Mouse (Mus musculus) kidney, adult 11 months (tissue): ENCODE data around the gene Grhl3.

Experiments used
- DNase-seq: peaks from one replicate; pipeline ENCODE4 v3.0.0; 2022

Grhl3 gene

DNA sequence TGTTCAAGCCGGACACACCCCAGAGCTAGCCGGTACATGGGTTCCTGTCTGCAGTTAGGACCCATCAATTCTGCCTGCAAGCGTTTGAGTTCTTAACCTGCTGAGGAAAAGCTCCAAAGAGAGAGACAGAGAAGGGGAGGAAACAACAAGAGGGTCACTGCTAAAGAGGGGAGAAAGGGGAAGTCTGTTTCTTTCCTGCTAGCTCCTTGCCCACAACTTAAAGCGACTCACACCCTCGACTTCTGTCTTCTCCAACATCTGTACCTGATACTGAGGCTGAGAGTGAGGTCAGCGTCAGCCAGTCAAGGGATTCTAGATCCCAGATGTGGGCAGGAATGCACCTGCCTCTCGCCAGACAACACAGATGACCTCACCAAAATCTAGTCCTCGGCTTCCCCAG is 1.2 kb downstream of the Grhl3 start:
- DNase-seq, result no peak

DNA sequence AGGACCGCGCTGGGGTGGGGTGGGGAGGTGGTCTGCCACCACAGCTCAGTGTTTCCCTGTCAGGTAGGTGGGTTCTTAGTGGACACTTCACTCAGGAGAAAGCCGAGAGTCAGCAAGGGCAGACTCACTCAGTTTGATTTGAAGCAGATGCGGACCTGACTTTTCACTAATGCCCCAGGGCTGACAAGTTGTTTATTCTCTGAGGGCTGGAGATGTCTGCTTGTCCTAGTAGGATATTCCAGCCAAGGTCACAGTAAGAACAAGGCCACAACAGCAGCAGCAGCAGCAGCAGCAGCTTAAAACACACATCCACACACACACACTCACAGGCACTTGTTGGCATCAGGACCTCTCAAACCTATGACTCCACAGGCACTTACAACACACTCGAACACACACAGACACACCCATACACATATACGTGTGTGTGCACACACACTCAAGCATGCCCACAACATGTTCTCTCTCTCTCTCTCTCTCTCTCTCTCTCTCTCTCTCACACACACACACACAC is 2.3 kb downstream of the Grhl3 start:
- DNase-seq, result no peak

DNA sequence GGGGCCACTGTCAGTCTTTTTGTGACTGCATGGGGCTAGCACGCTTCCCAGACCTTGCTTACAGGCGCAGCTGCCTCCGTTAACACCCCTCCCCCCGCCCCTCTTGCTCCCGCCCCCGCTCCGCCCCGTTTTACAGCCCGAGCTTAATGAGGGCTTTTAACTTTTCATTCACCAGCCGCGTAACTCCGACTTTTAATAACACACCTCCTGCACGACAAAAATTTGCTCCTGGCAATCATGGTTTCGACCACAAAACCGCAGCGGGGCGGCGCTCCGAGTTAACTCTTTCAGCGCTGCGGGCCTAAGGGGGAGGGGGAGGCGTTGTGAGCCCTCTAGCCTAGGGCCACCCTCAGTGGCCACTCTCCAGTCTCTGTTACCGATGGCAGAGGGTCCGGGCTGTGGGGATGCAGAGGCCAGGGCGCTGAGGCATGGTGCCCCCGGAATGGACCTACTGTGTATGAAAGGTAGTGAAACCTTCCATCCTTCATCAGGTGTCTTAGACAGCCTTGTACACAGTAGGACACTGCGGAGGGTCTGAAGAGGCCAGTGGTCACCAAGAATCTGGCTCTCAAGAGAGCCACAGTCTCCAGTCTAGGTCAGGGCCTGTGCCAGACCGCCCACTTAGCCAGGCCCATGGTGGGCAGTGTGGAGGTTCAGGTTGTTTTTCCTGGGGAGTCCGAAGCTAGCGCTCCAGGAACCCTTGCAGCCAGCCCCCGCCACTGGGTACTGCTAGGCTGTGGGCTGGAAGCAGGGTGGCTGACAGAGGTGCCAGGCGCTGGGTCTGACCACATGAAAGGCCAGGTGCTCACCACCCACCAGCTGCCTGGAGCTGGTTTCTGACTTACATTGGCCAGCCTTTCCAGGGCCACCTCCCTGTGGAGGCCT is 3.0 kb downstream of the Grhl3 start:
- DNase-seq, result peak; percentile 43

DNA sequence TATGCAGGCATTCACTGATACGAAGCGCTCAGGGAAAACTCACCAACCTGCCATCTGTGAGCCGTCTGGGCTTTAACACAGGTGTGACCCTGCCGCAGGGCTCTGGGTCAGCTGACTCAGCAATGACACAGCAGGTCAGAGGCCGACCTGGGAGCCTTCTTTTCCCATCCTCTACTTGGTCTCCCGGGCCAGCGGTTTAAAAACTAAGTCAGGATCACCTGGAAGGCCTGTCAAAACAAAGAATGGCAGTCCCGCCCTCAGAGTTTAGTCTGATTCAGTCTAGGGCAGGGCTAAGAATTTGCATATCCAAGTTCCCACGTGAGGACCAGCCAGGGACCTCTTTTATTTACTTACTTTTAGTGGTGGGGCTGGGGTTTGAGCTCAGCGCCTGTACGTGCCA is 4.2 kb downstream of the Grhl3 start:
- peak; percentile 37 for DNase-seq

DNA sequence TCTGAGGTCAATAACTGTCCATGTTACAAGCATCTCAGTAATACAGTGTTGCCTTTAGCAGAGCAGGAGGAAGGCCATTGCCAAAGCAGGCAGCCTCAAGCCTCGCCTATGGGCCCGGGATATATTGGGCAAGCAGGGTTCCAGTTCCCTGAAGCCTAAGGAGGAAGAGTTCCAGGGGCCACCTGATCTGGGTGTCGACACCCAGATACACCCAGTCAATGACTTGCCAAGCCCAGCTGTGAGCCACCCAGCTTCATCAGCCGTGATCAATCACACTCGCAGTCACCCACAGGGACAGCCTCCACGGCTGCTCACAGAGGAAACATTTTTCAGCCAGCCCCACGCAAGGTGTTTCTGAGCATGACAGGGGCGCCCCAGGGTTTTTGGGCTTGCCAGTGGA is 5.9 kb downstream of the Grhl3 start:
- DNase-seq, result no peak

DNA sequence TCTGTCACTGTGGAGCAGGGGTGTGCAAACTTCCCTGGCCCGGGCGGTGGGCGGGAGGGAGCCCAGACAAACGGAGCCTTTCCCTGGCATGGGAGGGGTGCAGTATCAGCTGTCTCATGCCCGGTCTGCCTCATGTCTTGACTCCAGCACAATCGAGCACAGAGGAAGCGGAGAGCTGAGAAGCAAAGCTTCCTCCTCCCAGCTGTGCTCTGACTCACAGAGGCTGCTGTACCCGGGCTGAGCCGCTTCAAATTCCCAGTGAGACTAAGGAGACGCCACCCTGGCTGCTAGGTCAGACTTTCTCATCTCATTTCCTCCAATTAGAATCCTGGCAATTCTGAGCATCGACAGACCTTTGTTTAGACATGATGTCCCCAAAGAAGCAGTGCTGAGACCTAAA is 6.4 kb downstream of the Grhl3 start:
- no peak for DNase-seq

DNA sequence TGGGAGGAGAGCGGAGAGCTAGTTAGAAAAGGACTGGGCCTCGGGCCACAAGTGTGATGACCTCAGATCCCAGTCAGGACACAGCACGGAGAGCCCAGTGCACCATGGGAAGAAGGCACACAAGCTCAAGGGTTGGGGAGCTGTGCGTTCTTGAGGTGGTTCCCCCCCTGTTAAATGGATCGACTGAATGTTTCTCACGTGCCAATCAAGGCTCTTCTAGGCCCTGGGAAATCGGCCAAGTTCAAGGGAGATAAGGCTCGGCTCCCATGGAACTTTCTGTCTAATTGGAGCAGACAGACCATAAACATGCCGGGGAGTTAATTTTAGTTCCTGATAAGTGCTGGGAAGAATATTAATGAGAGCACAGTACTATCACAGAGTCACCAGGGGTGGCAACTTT is 8.0 kb downstream of the Grhl3 start:
- peak; percentile 48 for DNase-seq

DNA sequence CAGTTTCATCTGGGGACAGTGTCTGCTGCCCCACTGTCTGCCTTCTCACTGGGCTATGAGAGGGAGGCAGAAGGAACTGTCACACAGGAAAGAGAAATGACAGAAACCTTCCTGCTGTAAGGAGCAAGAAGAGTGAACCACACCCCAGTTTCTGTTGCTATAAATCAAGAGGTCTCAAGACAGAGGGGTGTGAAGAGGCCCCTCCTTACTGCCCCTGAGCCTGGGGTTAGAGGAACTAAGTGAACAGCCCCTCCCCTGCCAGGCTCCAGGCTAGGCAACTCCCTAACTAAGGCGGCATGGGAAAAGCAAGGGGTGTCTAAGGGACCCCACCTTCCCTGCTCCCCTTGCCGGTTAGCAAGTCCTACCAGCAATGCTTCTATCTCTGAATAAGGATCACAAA is 9.6 kb downstream of the Grhl3 start:
- peak; percentile 1 for DNase-seq

DNA sequence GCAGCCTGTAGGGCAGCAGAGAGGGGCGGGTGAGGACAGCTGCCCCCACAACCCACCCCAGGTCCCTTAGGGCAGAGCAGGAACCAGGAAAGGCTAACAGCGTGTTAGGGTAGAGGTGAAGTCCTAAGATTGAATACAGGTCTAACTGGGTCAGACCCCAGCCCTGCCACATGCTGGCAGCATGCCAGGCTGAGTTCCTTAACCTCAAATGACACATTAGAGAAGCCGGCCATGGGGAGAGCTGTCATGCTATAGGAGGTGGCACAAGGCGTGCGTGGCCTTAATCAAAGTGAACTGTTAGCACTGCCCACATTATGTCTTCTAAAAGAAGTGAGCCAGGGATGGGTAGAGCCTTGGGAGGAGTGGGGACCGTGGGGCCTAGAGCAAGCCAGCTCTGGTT is 24.1 kb downstream of the Grhl3 start:
- DNase-seq, result no peak

DNA sequence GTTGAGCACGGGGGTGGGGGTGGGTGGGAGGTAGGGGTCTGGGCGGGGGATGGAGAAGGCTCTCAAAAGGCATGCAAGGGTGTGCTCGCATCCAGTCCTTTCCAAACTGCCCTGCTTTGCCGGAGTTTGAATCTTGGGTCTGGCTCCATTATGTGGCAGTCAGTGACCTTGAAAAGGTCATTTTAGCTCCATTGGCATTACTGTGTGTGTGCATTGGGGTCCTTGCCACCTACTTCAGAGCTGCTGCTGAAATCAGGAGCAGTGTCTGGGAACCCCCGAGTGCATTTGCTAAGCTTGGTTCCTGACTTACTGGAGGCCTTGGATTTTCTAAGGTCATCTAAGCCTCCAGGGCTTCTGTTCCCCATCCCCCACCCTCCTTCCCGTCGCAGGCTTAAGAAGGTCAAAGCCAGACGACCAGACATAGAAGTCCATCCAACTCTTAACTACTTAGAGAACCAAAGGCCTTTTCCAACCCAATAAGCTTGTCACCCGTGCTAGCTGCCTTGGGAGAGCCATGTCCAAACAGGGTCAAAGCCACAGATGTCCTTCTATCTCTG is 24.8 kb downstream of the Grhl3 start:
- peak; percentile 31 for DNase-seq

DNA sequence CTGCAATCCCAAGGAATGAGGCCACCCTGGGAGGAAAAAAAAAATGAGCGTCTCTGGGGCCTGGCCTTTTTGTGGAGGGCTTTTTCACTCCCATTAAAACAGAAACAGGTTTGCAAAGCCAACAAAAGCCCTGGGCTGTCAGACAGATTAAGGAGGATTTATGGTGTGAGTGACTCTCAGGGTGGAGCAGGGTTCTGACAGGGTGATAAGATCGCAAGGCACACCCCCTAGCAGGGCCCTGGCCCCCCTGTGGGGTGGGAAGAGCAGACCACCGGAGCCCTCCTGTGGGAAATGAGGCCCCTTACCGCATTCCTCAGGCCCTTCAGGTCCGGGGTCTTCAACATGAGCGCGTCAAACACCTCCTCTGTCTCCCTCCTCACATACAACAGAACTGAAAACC is 25.3 kb downstream of the Grhl3 start:
- DNase-seq, result no peak

DNA sequence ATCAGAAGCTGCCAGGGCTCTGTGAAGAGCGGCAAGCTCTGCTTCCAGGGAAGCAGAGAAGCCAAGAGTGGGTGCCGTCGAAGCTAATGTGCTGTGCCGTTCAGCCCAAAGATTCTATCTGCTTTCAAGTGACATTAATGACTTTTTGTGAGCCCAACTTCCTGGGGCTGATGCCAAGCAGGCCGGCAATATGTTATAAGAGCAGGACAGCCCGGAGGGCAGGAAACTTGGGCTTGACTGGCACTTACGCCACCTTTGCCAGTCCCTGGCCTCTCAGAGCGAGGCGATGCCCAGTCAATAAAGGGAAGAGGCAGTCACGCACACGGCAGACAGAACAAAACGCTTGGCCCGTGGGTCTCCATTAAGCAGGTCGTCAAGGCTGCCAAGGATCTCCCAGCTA is 25.9 kb downstream of the Grhl3 start:
- DNase-seq, result no peak

DNA sequence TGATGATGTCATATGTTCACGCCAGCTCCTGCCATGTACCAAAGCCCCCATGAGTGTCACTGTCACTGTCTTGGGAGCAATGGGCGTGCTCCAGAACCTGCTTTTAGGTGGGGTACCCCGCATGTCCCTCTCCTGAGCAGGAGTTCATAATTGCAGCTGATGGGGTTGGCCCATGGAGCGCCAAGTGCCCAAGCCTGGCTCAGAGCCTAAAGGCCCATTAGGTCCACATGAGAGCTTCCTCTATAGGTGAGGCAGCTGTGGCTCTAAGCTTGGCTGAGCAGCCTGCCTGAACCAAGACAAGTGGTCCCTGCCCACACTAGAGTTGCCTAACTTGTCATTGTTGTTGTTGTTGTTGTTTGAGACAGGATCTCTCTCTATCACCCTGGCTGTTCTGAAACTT is 26.6 kb downstream of the Grhl3 start:
- DNase-seq, result no peak

DNA sequence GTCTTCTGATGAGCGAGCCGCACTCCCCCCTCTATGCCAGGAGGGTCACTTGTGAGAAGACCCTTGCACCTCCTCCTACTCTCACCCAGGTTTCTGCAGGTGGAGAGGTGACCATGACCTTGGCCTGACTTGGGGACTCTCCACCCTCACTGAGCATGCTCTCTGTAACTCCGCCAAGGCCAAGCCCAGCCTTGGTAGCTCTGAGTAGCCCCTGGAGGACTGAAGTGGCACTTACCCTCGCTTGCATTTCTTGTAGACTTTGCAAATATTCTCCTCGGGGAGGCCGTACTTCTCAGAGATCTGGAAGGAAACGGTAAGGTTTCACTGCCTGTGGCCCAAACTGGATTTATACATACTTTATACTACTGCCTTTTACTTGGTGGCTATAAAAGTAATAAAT is 27.4 kb downstream of the Grhl3 start:
- no peak for DNase-seq

DNA sequence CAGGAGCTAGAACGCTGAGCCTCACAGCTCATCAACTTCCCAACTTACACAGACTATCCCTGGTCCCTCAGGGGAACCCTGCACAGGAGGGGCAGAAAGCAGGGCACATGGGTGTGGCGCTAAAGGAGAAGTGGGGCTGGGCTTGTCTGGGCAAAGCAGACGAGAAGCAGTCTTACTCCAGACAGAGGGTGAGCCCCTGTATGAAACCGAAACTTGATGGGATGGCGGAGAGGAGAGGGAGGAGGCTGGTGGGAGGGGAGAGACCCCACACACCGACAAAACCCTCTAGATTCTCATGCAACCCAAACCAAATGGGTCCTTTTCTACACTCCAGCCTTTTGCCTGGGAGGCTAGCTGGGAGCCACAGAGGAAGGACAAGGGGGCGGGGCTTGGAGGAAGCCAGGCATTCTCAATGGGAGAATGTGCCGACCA is 28.3 kb downstream of the Grhl3 start:
- DNase-seq, result no peak

DNA sequence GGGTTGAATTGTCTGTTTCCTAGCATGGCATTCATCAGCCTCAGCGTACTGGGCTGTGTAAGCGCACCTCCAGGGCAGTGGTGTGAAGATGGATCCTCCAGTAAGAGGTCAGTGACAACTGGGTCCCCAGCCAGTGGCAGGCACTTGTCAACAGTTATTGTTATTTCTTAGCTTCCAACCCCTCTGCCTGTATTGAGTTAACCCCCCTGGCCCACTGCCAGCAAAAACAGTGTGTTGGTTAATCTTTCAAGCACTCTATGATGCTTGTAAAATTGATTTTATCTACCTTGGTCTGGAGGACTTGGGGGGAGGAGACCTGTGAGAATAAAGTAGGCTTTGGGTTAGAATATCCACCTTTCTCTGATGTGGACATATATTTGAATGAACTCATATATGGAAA is 29.1 kb downstream of the Grhl3 start:
- DNase-seq, result no peak

DNA sequence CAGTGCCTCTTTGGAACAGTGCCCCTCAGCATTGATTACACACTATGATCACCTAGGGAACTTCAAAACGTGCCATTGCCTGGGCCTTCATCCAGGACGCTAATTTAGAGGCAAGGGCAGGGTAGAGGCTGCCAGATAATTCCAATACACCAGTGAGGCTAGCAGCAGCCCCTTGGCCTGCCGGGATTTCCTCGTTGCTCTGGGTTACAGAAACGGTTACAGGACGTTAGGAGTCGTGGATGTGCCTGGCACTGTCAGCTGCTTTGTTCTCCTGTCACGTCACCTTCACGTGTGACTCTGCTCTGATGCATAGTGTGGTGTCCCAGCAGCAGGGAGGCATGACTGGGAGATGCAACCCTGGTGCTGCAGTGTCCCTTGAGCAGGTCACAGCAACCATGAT is 33.4 kb downstream of the Grhl3 start:
- DNase-seq, result no peak

DNA sequence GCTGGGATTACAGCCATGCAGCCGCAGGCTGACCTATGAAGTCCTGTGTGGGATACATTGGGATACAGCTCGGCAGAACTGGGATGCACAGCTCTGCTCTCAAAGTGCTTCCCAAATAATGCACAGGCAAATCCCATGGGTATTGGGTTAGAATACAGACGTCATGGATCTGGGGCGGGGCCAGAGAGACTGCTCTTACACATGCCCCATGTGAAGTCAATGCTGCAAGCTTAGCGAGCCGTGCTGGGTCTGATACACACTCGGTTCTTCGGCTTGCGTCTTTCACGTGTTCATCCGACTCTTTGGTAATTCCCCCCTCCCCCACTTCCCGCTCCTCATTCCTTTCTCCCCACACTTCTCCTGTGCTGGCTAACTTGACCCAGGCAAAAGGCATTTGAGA is 34.4 kb downstream of the Grhl3 start:
- DNase-seq, result no peak

DNA sequence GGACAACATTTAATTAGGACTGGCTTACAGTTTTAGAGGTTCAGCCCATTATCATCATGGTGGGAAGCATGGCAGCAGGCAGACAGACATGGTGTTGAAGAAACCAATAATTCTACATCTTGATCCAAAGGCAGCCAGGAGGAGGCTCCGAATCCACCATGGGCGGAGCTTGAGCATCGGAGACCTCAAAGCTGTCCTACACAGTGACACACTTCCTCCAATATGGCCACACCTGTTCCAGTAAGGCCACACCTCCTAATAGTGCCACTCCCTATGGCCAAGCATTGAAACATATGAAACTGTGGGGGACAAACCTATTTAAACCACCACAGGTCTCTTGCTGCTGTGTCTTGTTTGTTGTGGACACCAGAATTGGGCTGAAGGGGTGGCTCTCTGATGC is 38.4 kb downstream of the Grhl3 start:
- DNase-seq, result no peak

DNA sequence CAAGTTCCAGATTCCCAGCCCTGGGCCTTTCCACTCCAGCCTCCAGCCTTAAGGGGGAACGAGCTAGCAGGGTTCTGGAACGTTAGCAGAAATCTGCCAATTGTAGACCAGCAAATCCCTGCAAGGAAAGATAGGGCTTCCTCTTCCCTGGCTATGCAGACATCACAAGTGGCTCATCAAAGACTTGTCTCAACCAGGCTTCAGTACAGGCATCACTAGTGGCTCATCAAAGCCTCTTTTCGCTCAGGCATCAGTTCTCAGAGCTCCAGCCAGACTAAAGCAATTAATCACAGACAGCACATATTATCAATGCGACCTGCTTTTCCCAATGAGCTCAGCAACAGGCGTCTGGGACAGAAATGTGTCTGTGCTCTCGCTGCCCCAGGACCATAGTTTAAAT is 40.4 kb downstream of the Grhl3 start:
- no peak for DNase-seq

DNA sequence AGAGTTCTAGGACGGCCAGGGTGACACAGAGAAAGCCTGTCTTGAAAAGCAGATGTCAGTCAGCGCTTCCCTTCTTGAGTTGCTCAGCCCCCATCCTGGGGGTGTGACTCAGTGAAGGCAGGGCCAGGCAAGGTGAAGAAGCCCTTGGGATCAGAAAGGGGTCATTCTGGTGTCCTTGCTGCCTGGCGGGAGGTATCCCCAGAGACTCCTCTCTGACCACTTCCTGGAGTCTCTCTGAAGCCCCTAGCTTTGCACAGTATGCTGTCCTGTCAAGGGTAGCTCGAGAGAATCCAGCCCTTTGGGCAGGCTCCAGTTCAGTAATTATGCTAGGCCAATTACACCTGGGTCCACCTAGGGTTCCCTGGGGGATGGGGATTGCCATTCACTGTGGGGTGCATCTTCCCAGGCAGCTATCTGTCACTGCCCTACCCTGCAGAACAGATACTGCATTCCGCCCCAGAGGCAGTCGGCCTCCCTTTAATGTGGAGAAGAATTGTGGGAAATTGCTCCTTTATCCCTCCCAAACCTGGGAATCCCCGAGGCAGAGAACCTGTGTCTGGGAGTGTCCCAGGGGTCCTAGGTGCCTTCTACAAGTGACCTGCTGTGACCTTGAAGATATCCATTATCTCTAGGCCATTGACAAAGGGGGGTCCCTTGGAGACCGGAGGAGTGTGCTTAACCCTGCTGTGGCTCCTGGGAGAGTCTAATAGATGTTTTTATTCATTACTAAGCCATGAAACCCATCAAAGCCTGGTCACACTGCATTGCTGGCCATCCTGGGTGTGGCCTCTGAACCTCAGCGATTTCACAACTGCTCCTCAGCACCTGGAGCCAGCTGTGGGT is 41.4 kb downstream of the Grhl3 start:
- DNase-seq, result no peak

DNA sequence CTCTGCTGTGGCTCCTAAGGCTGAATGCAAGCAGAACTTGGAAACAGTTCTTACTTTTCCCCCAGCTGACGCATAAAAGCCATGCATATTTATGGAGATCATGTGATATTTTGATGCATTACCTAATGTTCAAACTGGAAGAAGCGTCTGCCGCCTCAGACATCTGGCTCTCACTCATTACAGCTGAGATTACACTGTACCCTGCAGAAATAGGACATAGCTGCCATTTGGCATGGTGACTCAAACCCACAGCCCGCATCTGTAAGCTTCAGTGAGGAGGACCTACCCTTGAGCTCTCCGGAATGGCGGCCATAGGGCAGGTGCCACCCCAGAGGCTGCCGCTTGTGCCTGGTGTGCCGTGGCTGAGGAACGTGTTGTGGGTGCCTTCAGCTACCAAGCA is 42.2 kb downstream of the Grhl3 start:
- no peak for DNase-seq

DNA sequence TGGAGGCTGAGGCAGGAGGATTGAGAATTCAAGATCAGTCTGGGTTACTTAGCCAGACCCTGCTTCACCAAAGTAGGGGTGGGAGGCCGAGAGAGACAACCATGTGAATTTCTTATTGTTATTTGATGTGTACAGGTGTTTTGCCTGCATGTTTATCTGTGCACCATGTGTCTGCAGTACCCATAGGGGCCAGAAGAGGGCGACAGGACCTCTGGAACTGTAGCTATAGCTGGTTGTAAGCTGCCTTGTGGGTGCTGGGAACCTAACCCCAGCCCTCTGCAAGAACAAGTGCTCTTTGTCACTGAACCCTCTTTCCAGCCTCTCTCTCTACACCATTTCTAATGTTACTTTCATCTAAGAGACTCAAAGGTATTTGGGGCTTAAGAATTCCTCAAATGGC is 43.2 kb downstream of the Grhl3 start:
- no peak for DNase-seq
